Mouse (Mus musculus): ENCODE results near the gene Nr4a1. TPM values are rescaled to one million over a fixed set of nuclear protein-coding genes. Genes with fewer than 3 reads are reported as not detected.
A peak's percentile ranks its signal among the peaks of the same experiment; 100 is the strongest.

Nr4a1 gene
- polyA plus RNA-seq, 1 experiment = 51.4 TPM

DNA sequence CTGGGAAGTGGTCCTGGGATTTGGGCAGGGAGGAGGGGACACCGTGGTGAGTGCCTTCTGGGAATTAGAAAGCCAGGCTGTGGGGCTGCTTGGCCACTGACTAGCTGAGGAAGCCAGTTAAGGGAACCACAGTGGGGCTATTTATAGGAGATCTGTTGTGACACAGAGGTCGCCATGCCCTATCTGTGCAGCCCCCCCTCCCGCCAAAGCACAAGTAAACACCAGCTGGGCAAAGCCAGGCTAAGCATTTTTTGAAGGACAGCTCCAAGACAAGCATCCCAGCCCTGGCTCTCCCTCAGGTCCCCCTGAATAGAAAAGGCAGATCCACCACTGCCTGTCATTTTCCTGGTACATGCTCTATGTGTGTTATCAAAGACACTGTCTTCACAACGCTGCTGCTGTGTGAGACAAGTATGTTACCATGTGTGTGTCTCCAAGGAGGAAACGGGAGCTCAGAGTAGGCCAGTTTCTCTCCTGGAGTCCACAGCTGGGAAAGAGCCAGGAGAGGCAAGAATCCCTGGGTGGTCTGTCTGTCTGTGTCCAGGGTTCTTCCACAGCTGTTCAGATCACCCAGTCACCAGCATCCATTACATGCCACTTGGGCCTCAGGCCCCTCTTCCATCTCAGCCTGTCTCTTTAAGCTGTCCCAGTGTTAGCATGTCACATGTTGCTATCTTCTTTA, 5.9 kb upstream of the Nr4a1 start:
- Histone ChIP-seq H3K36me3 (ENCODE audit: control insufficient read depth, insufficient read depth, low read length) (no peaks in the 10 kb centered on the region), H3K4me1 (ENCODE audit: control insufficient read depth, insufficient read depth, low read length) (peaks cover 10% of the 10 kb centered on the region), H3K4me3 (ENCODE audit: control insufficient read depth, low read depth, low read length) (no peak overlapping the region), H3K27me3 (ENCODE audit: control insufficient read depth, insufficient read depth, low read length) (no peaks in the 10 kb centered on the region), H3K27ac (ENCODE audit: control insufficient read depth, insufficient read depth, low read depth, low read length) (peak overlapping the region; percentile 65; the same call in 1 of the 2 replicates)
- TF ChIP-seq CTCF (IDR thresholded peaks at IDR 0.05; ENCODE audit: control insufficient read depth, insufficient read depth, insufficient replicate concordance, low read depth, low read length) (no peak), POLR2A (IDR thresholded peaks at IDR 0.05; ENCODE audit: control insufficient read depth, low read depth, low read length) (no peak)

DNA sequence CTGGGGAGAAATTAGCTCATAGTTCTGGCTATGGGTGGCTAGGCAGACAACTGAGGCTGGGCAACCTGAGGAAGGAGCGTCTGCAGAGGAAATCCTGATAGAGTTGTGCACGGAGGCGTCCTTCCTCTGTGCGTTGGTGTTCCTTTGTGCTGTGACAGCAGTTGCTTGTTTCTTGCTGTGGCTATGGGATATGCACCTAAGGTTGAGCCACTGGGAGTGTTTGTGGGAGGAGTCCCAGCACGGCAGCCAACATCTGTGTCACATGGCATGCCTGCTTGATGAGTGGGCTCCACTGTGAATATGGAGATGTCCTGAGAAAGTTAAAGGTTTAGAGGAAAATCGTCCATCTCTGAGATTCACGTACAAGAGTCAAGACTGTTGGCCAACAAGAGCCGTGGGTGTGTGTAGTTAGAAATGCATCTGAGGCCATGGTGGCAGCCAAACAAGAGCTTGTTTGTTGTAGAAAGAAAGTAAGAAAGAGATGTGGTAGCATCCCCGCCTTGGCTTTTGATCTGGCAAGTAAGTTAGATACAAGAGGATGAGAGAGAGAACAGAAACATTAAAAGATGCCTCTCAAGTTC, 3.8 kb upstream of the Nr4a1 start:
- Histone ChIP-seq H3K27ac (ENCODE audit: control insufficient read depth, insufficient read depth, low read depth, low read length) (no peak overlapping the region), H3K4me1 (ENCODE audit: control insufficient read depth, insufficient read depth, low read length) (peaks cover 23% of the 10 kb centered on the region), H3K27me3 (ENCODE audit: control insufficient read depth, insufficient read depth, low read length) (no peaks in the 10 kb centered on the region), H3K36me3 (ENCODE audit: control insufficient read depth, insufficient read depth, low read length) (no peaks in the 10 kb centered on the region), H3K4me3 (ENCODE audit: control insufficient read depth, low read depth, low read length) (no peak overlapping the region)
- TF ChIP-seq CTCF (IDR thresholded peaks at IDR 0.05; ENCODE audit: control insufficient read depth, insufficient read depth, insufficient replicate concordance, low read depth, low read length) (no peak), POLR2A (IDR thresholded peaks at IDR 0.05; ENCODE audit: control insufficient read depth, low read depth, low read length) (no peak)

DNA sequence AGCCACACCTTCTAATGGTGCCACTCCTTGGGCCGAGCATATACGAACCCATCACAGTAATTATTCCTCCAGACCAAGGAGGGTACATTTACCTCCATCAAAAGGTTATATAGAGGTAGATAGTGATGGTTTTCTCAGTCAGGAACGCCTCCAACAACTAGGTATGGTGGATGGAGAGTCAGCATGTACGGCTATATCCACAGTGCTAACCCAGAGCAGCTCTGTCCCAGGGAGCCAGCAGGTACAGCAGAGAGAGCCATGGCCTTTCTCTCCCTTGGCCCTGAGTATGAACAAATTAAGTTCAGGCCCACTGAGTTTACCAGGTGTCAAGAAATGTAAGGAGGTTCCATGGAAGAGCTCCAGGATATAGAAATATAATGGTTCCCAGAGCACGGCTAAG, 2.1 kb upstream of the Nr4a1 start:
- peaks cover 17% of the 10 kb centered on the region for H3K4me1 ChIP-seq (ENCODE audit: control insufficient read depth, insufficient read depth, low read length)

DNA sequence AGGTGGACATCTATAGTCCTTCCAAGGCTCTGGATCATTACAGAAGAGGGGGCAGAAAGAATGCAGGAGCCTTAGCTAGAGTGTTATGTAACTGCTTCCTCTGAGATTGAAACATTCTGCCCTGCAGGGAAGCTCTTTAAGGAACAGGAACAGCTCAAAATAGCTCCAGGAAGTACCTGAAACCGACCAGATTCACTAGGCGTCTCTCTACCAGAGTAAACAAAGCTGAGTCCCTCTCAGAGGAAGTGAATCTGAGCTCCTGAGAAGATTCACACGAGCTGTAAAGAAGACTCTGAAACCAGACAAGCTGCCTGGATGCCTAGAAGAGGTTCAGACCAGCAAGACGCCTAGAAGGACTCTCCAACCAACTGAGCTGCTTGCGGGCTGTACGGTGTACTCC, 1.5 kb upstream of the Nr4a1 start:
- no peak overlapping the region for H3K27ac ChIP-seq (ENCODE audit: control insufficient read depth, insufficient read depth, low read depth, low read length)
- H3K27me3 ChIP-seq (ENCODE audit: control insufficient read depth, insufficient read depth, low read length) = no peaks in the 10 kb centered on the region
- H3K36me3 ChIP-seq (ENCODE audit: control insufficient read depth, insufficient read depth, low read length) = no peaks in the 10 kb centered on the region
- no peak overlapping the region for H3K4me3 ChIP-seq (ENCODE audit: control insufficient read depth, low read depth, low read length)
- peaks cover 14% of the 10 kb centered on the region for H3K4me1 ChIP-seq (ENCODE audit: control insufficient read depth, insufficient read depth, low read length)
- TF ChIP-seq CTCF (IDR thresholded peaks at IDR 0.05; ENCODE audit: control insufficient read depth, insufficient read depth, insufficient replicate concordance, low read depth, low read length) (no peak), POLR2A (IDR thresholded peaks at IDR 0.05; ENCODE audit: control insufficient read depth, low read depth, low read length) (no peak)

More for the DNA sequence above, 2.1 kb upstream of the Nr4a1 start:
- H3K27me3 ChIP-seq (ENCODE audit: control insufficient read depth, insufficient read depth, low read length) = no peaks in the 10 kb centered on the region
- H3K36me3 ChIP-seq (ENCODE audit: control insufficient read depth, insufficient read depth, low read length) = no peaks in the 10 kb centered on the region
- TF ChIP-seq POLR2A (IDR thresholded peaks at IDR 0.05; ENCODE audit: control insufficient read depth, low read depth, low read length) = no peak
- no peak for TF ChIP-seq CTCF (IDR thresholded peaks at IDR 0.05; ENCODE audit: control insufficient read depth, insufficient read depth, insufficient replicate concordance, low read depth, low read length)
- H3K4me3 ChIP-seq (ENCODE audit: control insufficient read depth, low read depth, low read length) = no peak overlapping the region
- no peak overlapping the region for H3K27ac ChIP-seq (ENCODE audit: control insufficient read depth, insufficient read depth, low read depth, low read length)

DNA sequence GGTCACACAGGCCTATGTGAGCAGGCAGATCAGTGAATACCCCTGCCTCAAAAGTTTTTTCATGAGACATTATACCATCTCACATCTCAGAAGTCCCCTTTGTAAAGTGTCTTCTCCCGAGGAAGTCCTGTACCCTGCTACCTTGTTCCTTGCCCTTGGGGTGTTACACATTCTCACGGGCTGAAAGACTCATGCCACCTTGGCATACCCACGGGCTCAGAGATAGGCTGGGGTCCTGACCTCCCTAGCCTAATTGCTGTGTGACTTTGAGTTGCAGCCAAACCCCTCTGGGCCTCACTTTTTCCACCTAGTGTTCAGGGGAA, 545 bp upstream of the Nr4a1 start:
- no peaks in the 10 kb centered on the region for H3K36me3 ChIP-seq (ENCODE audit: control insufficient read depth, insufficient read depth, low read length)
- no peak for TF ChIP-seq POLR2A (IDR thresholded peaks at IDR 0.05; ENCODE audit: control insufficient read depth, low read depth, low read length)
- TF ChIP-seq CTCF (IDR thresholded peaks at IDR 0.05; ENCODE audit: control insufficient read depth, insufficient read depth, insufficient replicate concordance, low read depth, low read length) = no peak
- no peak overlapping the region for H3K27ac ChIP-seq (ENCODE audit: control insufficient read depth, insufficient read depth, low read depth, low read length)
- H3K27me3 ChIP-seq (ENCODE audit: control insufficient read depth, insufficient read depth, low read length) = no peaks in the 10 kb centered on the region
- H3K4me3 ChIP-seq (ENCODE audit: control insufficient read depth, low read depth, low read length) = peak overlapping the region; percentile 33
- H3K4me1 ChIP-seq (ENCODE audit: control insufficient read depth, insufficient read depth, low read length) = peaks cover 14% of the 10 kb centered on the region

DNA sequence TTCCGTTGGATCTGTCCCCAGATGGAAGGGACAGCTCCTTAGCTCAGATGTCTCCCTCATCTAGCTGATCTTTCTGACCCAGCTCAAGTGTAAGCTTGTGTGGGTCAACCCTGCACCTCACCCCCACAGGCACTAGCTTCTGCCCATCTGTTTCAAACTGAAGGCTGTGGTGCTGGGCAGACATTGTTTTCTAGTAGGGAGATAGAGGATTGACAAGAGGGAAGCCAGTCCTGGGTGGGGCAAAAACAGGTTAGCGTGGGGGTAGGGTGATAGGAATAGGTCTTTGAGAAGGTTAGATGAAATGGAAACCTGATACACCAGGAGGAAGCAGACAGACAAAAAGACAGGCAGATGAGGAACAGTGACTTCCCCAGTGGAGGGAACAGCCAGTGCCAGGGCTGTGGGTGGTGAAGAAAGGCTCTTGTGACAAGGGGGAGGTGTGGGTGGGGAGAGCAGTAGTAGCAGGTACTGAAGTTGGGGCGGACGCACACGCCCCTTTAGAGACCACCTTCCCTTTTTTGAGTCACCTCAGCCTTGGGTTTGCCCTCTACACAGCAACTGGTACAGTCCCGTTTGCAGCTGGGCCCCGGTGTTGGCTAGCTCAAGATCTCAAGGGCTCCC, 1.9 kb downstream of the Nr4a1 start:
- no peak for TF ChIP-seq CTCF (IDR thresholded peaks at IDR 0.05; ENCODE audit: control insufficient read depth, insufficient read depth, insufficient replicate concordance, low read depth, low read length)
- TF ChIP-seq POLR2A (IDR thresholded peaks at IDR 0.05; ENCODE audit: control insufficient read depth, low read depth, low read length) = no peak

DNA sequence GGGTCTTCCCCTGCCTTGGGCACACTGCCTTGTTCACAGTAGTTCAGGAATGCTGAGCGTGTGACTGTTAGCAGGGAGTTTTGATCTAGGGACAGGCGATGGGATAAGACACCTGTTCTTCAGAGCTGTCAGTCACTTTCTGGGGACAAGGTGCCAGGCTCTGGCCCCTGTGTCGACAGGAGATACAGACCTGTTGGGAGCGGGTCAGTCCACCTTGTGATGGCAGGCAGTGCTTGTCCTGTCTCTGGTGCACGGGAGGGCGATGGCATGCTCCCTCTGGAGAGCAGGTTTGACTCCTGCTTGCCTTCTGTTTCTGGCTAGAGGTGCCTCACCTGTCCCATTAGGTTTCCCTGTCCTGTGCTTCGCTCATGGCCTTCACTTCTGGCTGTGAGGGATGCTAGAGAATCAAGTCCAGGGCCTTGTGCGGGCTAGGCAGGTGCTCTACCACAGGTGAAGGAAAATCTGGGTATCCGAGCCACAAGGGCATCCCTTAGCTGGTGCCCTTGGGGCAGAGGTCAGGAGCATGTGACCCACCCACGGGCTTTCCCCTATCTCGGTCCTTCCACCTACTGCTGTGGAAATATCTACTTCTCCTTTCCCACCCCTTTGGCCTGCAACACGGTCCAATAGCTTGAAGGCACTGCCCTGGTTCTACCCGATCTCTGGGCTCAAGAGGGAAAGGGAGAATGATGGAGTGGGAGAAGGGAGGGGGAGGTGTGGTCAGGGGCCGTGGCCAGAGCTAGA, 2.6 kb downstream of the Nr4a1 start:
- TF ChIP-seq CTCF (IDR thresholded peaks at IDR 0.05; ENCODE audit: control insufficient read depth, insufficient read depth, insufficient replicate concordance, low read depth, low read length) = no peak
- Histone ChIP-seq H3K27ac (ENCODE audit: control insufficient read depth, insufficient read depth, low read depth, low read length) (no peak overlapping the region), H3K4me3 (ENCODE audit: control insufficient read depth, low read depth, low read length) (no peak overlapping the region), H3K4me1 (ENCODE audit: control insufficient read depth, insufficient read depth, low read length) (peaks cover 14% of the 10 kb centered on the region), H3K36me3 (ENCODE audit: control insufficient read depth, insufficient read depth, low read length) (no peaks in the 10 kb centered on the region), H3K27me3 (ENCODE audit: control insufficient read depth, insufficient read depth, low read length) (no peaks in the 10 kb centered on the region)

More for the DNA sequence above, 1.9 kb downstream of the Nr4a1 start:
- no peaks in the 10 kb centered on the region for H3K36me3 ChIP-seq (ENCODE audit: control insufficient read depth, insufficient read depth, low read length)
- H3K27me3 ChIP-seq (ENCODE audit: control insufficient read depth, insufficient read depth, low read length) = no peaks in the 10 kb centered on the region
- H3K27ac ChIP-seq (ENCODE audit: control insufficient read depth, insufficient read depth, low read depth, low read length) = no peak overlapping the region
- peaks cover 14% of the 10 kb centered on the region for H3K4me1 ChIP-seq (ENCODE audit: control insufficient read depth, insufficient read depth, low read length)
- no peak overlapping the region for H3K4me3 ChIP-seq (ENCODE audit: control insufficient read depth, low read depth, low read length)

Measured in testis, adult 2 months (tissue).